Mouse (Mus musculus) liver, postnatal 0 days (tissue): Measurements from ENCODE around the gene Etfbkmt. TPM values are rescaled to one million over a fixed set of nuclear protein-coding genes. Genes with fewer than 3 reads are reported as not detected.
A peak's percentile ranks its signal among the peaks of the same experiment; 100 is the strongest.

ENCODE experiments used
- ATAC-seq: fragments of 200-750 bp; cut with Nextera tagmentation; 2 replicates; pipeline ENCODE4 v1.8.0; 2017; ENCODE audit warnings: mild to moderate bottlenecking, moderate library complexity
- DNase-seq: peaks from one replicate; pipeline ENCODE4 v3.0.0-alpha.2; 2016
- H3K27ac ChIP-seq: fragments of 300-500 bp; sonication (generic); 2 replicates; pipeline ENCODE4 v1.5.1; 2014; ENCODE audit warnings: antibody characterized with exemption, moderate library complexity, mild to moderate bottlenecking, low read depth
- H3K27me3 ChIP-seq: fragments of 300-500 bp; sonication (generic); 2 replicates; pipeline ENCODE4 v1.6.1; 2014; ENCODE audit warnings: low read length, control low read depth, mixed read lengths; ENCODE audit not compliant: insufficient read depth
- H3K36me3 ChIP-seq: fragments of 300-500 bp; sonication (generic); replicated peaks from 2 replicates; pipeline ENCODE4 v1.6.1; 2014; ENCODE audit warnings: mild to moderate bottlenecking, control low read depth, low read length, moderate library complexity, mixed read lengths; ENCODE audit not compliant: insufficient read depth
- H3K4me1 ChIP-seq: fragments of 300-500 bp; sonication (generic); 2 replicates; pipeline ENCODE4 v1.6.1; 2014; ENCODE audit warnings: antibody characterized with exemption, mild to moderate bottlenecking, control low read depth; ENCODE audit not compliant: insufficient read depth
- H3K4me2 ChIP-seq: fragments of 300-500 bp; sonication (generic); 2 replicates; pipeline ENCODE4 v1.6.1; 2014; ENCODE audit warnings: low read depth, mild to moderate bottlenecking, low read length, moderate library complexity, mixed read lengths
- H3K4me3 ChIP-seq: fragments of 300-500 bp; sonication (generic); 2 replicates; pipeline ENCODE4 v1.5.1; 2014; ENCODE audit warnings: low read depth, low read length
- H3K9ac ChIP-seq: fragments of 300-500 bp; sonication (generic); replicated peaks from 2 replicates; pipeline ENCODE4 v1.6.1; 2014; ENCODE audit warnings: mild to moderate bottlenecking, moderate library complexity
- H3K9me3 ChIP-seq: fragments of 300-500 bp; sonication (generic); 2 replicates; pipeline ENCODE4 v1.6.1; 2016; ENCODE audit warnings: mild to moderate bottlenecking, control low read depth, low read length, mixed read lengths
- CTCF ChIP-seq: sonication (generic); IDR thresholded peaks from 2 replicates; pipeline ENCODE4 v1.5.1; 2016; ENCODE audit warnings: antibody characterized with exemption, low read depth
- EP300 ChIP-seq: IDR thresholded peaks from 2 replicates; pipeline ENCODE4 v1.6.1; 2016; ENCODE audit warnings: antibody characterized with exemption, low read depth, mild to moderate bottlenecking
- WGBS: fragments of 180-500 bp; shearing (Covaris S2); extraction: QIAGEN DNeasy Blood & Tissue Kit; methylation state at CpG from one replicate; pipeline ENCODE4 v1.1.7; 2014; ENCODE audit not compliant: insufficient replicate concordance; 5-methylcytosine and 5-hydroxymethylcytosine counted together
- polyA plus RNA-seq: library from polyadenylated mRNA; unstranded; fragments of >200 nt; fragmentation: Nextera tagmentation; extraction: Ambion mirVana; gene quantifications from 2 replicates; pipeline ENCODE4 v1.2.1, GENCODE M21; 2015

Gene Etfbkmt
- polyA plus RNA-seq, 1 experiment from 2014 or later: 9.7 TPM

DNA sequence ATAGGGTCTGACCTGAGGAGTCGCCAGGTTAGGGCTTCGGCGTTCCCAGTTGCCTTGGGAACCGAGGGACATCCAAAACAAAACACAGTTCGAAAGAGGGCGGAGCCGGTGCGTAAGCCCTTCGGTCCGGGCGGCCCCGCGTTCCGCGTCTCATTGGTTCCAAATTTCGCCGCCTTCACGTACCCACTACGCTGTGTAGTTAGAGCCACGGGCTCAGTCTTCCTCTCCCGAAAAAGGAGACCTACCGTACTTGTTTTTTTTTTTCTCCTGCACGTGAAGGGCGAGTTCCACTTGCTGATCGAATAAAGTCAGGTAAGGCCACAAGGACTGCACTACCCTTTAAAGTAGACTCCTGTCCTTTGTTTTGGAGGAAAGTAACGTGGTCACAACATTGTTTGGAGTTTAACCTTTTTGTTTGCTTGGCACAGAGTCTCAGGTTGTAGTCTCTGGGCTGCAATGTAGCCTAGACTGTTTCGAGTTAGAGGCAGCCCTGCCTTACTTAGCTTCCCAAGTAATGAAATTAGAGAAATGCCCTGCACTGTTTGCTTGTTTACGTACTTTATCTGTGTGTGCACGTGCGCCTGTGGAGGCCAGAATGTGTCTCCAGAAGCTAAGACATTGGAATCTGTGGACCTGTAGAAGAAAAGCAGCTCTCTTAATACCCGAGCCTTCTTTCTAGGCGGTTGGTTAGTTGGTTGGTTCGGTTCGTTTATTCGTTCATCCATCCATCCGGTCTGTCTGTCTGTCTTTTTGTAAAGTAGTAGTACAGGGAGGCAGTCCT, 1.9 kb downstream of the Etfbkmt start:
- 2% methylated on average over 36 of the region's 36 CpGs for WGBS
- ATAC-seq (peak; percentile 100), DNase-seq (peak; percentile 92)
- H3K9me3 ChIP-seq: no peaks in the 10 kb centered on the region; the same call in 1 of the 2 replicates
- H3K4me2 ChIP-seq: peak overlapping the region; percentile 66
- no peaks in the 10 kb centered on the region for H3K27me3 ChIP-seq
- TF ChIP-seq CTCF: no peak
- TF ChIP-seq EP300: 0 out of 2 replicates have a peak, but pooled peaks have one; percentile 10
- H3K36me3 ChIP-seq: peaks cover 4% of the 10 kb centered on the region; the same call in 1 of the 2 replicates
- H3K4me1 ChIP-seq: peaks cover 6% of the 10 kb centered on the region; the same call in 1 of the 2 replicates
- H3K27ac ChIP-seq: peak overlapping the region; percentile 85
- peak overlapping the region; percentile 55 for H3K4me3 ChIP-seq
- H3K9ac ChIP-seq: peak overlapping the region; percentile 72

DNA sequence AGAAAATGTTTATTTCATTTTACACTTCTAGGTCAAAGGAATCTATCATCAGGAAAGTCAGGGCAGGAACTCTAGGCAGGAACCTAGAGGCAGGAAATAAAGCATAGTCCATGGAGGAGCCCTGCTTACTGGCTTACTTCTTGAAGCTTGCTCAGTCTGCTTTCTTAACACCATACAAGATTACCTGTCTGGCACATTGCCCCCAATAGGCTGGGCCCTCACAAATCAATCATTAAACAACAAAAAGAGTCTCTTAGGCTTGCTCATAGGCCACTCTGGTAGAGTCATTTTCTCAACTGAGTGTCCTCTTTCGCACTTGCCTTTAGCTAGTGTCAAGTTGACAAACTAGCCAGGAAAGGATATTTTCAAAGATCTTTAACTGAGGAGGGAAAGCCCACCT, 5.5 kb downstream of the Etfbkmt start:
- no peak overlapping the region for H3K9ac ChIP-seq
- H3K27me3 ChIP-seq: no peaks in the 10 kb centered on the region
- H3K4me3 ChIP-seq: no peak overlapping the region
- H3K36me3 ChIP-seq: peaks cover 4% of the 10 kb centered on the region; the same call in 1 of the 2 replicates
- H3K4me2 ChIP-seq: no peak overlapping the region
- DNase-seq: no peak
- WGBS: 84% methylated on average over 1 of the region's 1 CpGs
- H3K27ac ChIP-seq: no peak overlapping the region
- no peak for ATAC-seq
- no peaks in the 10 kb centered on the region for H3K9me3 ChIP-seq
- peaks cover 6% of the 10 kb centered on the region; the same call in 1 of the 2 replicates for H3K4me1 ChIP-seq
- no peak for TF ChIP-seq CTCF
- no peak for TF ChIP-seq EP300

DNA sequence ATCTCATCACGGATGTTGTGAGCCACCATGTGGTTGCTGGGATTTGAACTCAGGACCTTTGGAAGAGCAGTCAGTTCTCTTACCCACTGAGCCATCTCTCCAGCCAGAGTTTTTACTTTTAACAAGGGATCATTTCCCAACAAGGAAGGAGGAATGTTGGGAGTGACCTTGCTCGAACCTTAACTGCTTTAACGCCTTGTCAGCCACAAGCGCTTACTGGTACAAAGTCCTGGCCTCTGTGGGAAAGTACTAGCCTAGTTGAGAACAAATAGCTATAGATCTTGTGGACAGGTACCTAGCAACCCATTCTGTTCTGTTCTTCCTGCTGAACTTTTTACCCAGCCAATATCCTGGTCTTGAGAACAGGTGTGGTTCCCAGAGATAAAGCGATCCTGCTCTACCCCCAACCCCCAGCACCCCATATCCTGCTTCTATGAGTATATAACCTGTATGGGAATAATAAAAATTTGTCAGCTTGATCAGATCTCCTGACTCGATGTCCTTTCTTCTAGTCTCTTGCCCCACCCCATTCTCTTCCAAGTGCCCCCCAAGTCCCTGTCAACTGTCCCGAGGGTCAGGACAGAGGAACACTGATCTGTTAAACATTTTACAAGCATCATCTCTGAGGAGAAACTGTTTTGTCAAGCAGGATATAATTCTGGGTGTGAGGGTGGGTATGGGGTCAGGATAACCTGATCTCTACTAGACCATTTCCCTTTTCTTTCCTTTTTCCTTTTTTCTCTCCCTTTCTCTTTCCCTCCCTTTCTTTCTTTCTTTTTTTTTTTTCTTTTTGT, 9.0 kb downstream of the Etfbkmt start:
- ATAC-seq: no peak
- 72% methylated on average over 7 of the region's 7 CpGs for WGBS
- H3K9ac ChIP-seq: no peak overlapping the region
- H3K27me3 ChIP-seq: no peaks in the 10 kb centered on the region
- H3K4me2 ChIP-seq: no peak overlapping the region
- no peaks in the 10 kb centered on the region; the same call in 1 of the 2 replicates for H3K4me1 ChIP-seq
- TF ChIP-seq EP300 (no peak), CTCF (no peak)
- H3K27ac ChIP-seq: no peak overlapping the region
- H3K36me3 ChIP-seq: peaks cover 6% of the 10 kb centered on the region; the same call in 1 of the 2 replicates
- H3K4me3 ChIP-seq: no peak overlapping the region
- DNase-seq: no peak
- no peaks in the 10 kb centered on the region for H3K9me3 ChIP-seq

DNA sequence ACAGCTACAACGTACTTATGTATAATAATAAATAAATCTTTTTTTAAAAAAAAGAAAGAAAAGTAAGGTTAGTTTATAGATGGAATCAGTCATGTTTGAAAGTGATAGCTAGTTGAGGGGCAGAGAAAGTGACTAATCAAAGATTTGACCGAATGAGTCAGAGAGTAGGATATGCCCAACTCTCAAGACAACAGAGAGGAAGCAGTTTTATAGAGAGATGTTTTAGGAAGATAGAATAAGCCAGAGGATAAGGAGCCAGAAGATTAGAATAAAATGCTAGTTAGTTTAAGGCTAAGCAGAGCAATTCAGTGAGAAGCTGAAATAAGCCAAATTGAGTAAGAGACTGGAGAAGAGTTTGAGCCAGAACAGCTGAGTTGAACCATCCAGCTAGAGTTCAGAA, 12.5 kb downstream of the Etfbkmt start:
- ATAC-seq (no peak), DNase-seq (no peak)
- H3K27ac ChIP-seq: no peak overlapping the region
- no peak for TF ChIP-seq EP300
- no peak for TF ChIP-seq CTCF
- 0 out of 2 replicates have a peak, but pooled peaks cover 2% of the 10 kb centered on the region for H3K36me3 ChIP-seq
- no peak overlapping the region for H3K4me3 ChIP-seq
- H3K4me1 ChIP-seq: peaks cover 18% of the 10 kb centered on the region
- no peaks in the 10 kb centered on the region for H3K27me3 ChIP-seq
- no peaks in the 10 kb centered on the region for H3K9me3 ChIP-seq
- WGBS: 87% methylated on average over 2 of the region's 2 CpGs
- H3K9ac ChIP-seq: no peak overlapping the region
- no peak overlapping the region for H3K4me2 ChIP-seq

DNA sequence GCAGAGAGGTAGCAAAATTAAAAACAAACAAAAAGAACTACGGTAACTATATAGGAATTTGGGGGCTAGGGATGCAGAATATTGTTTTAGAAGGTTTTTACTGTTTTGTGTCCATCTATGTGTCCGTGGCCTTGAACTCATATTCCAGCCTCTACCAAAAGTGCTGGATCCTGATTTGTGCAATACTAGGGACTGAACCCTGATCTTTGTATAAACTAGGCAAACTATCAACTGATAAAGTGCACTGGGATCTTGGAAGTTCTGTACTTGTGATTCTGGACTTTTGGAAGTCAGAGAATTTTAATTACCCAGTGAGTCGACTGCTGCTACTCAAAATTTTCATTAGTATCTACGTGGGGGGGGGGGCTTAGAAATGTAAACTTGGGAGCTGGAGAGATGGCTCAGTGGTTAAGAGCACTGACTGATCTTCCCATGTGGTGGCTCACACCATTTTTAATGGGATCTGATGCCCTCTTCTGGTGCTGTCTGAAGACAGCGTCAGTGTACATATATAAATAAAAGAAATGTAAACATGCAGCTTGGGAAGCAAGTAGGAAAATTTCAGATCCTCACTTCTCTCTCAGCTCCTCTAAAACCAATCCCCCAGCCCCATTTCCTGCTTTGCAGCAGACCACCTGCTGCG, 13.9 kb downstream of the Etfbkmt start:
- Histone ChIP-seq H3K4me2 (no peak overlapping the region), H3K27me3 (no peaks in the 10 kb centered on the region), H3K4me3 (no peak overlapping the region), H3K9me3 (no peaks in the 10 kb centered on the region), H3K36me3 (0 out of 2 replicates have a peak, but pooled peaks cover 2% of the 10 kb centered on the region), H3K9ac (no peak overlapping the region), H3K4me1 (peaks cover 18% of the 10 kb centered on the region), H3K27ac (no peak overlapping the region)
- TF ChIP-seq CTCF: peak; percentile 34
- TF ChIP-seq EP300: no peak
- 48% methylated on average over 6 of the region's 6 CpGs for WGBS
- DNase-seq (no peak), ATAC-seq (no peak)
